In the genomic region with DNA sequence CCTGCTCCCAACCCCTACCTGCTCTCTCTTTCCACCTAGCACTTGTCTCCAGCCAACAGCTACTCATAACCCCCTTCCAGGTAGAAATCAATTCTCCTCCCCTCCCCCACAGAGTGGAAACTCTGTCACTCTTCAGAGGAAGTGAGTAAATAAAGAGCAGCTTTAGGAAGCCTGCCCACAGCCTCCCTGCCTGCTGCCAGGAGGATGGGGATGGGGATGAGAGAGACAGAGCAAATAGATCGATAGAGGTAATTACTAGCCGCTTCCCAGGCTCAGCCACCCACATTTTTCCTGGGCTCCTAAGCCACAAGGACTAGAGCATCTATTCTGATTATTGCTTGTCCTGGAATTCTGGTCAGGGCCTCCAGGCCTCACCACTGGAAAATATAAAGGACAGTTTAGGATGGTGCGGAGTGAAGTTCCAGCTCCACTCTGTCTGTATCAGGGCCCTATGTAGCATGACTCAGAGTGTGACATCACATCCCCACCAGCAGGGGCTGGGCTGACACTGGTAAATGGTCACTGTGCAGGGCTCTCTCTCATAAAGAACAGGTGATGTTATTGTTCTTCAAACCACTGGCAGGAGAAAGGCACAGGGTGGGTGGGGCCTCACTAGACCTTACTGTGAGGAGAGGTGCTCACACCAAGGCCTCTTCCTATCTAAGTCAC, we compare ENCODE assay signal across 11 mouse cellular contexts.
DNase-seq lines count a peak whose midpoint lies in the region; ATAC-seq lines count a peak whose summit lies in the region.
"Had no signal": no experiment of that assay in that cellular context is flagged by ENCODE, and none has a peak within 500 bp of the region (broad histone marks: within the 10 kb centered on the region; RNA-seq: fewer than 3 reads in every experiment).

No protein-coding gene starts in this region.

- peaks cover 4% of the 10 kb centered on the region; the same call in 1 of the 2 replicates for H3K4me1 ChIP-seq in liver, embryonic 12.5 days
- H3K4me1 ChIP-seq in midbrain, embryonic 15.5 days: peaks cover 6% of the 10 kb centered on the region; the same call in 1 of the 2 replicates
- no peaks in the 10 kb centered on the region for H3K4me1 ChIP-seq in forebrain, embryonic 14.5 days (ENCODE audit: control insufficient read depth, insufficient read depth, low read length)

- 57% methylated on average over 3 of the region's 3 CpGs for WGBS in liver, embryonic 12.5 days (ENCODE audit: insufficient replicate concordance)
- WGBS in midbrain, embryonic 15.5 days: 80% methylated on average over 3 of the region's 3 CpGs
- 87% methylated on average over 3 of the region's 3 CpGs for WGBS in forebrain, embryonic 14.5 days

- H3K27ac ChIP-seq in liver, embryonic 12.5 days: no peak overlapping the region
- no peak overlapping the region for H3K27ac ChIP-seq in midbrain, embryonic 15.5 days
- H3K27ac ChIP-seq in forebrain, embryonic 14.5 days (ENCODE audit: low read depth, low read length): no peak overlapping the region
- H3K27ac ChIP-seq: embryonic facial prominence, embryonic 15.5 days had no signal

- peak; percentile 58 for ATAC-seq in liver, embryonic 12.5 days
- peak; percentile 25; the same call in 1 of the 2 replicates for ATAC-seq in midbrain, embryonic 15.5 days (replicated peaks)
- no peak for ATAC-seq in forebrain, embryonic 14.5 days
- ATAC-seq: Patski had no signal

- no peak overlapping the region for H3K4me2 ChIP-seq in liver, embryonic 12.5 days
- no peak overlapping the region for H3K4me2 ChIP-seq in midbrain, embryonic 15.5 days
- H3K4me2 ChIP-seq in forebrain, embryonic 14.5 days (ENCODE audit: low read length): no peak overlapping the region
- H3K4me2 ChIP-seq: embryonic facial prominence, embryonic 15.5 days had no signal

- no peak overlapping the region for H3K4me3 ChIP-seq in liver, embryonic 12.5 days
- H3K4me3 ChIP-seq in midbrain, embryonic 15.5 days: no peak overlapping the region
- H3K4me3 ChIP-seq in forebrain, embryonic 14.5 days (ENCODE audit: low read depth, low read length): no peak overlapping the region
- H3K4me3 ChIP-seq: embryonic facial prominence, embryonic 15.5 days had no signal

- H3K9ac ChIP-seq in liver, embryonic 12.5 days: no peak overlapping the region
- no peak overlapping the region for H3K9ac ChIP-seq in midbrain, embryonic 15.5 days
- H3K9ac ChIP-seq in forebrain, embryonic 14.5 days (ENCODE audit: low read length): no peak overlapping the region
- H3K9ac ChIP-seq: embryonic facial prominence, embryonic 15.5 days had no signal

- DNase-seq in liver: no peak
- peak; percentile 9 for DNase-seq in A20 (ENCODE audit: low read depth, low spot score)
- peak; percentile 9 for DNase-seq in NIH3T3 (ENCODE audit: low read depth)
- DNase-seq in forebrain, embryonic 14.5 days (ENCODE audit: low spot score): no peak
- no peak for DNase-seq in Muller cell, postnatal 12 days (ENCODE audit: inconsistent ontology term)
- DNase-seq: cerebellum, adult 8-10 months; kidney, adult 8-10 months had no signal

- H3K36me3 ChIP-seq in liver, embryonic 12.5 days: no peaks in the 10 kb centered on the region
- H3K36me3 ChIP-seq in midbrain, embryonic 15.5 days (replicated peaks): no peaks in the 10 kb centered on the region
- H3K36me3 ChIP-seq in forebrain, embryonic 14.5 days (ENCODE audit: control insufficient read depth, insufficient read depth, low read length): no peaks in the 10 kb centered on the region
- H3K36me3 ChIP-seq: embryonic facial prominence, embryonic 15.5 days had no signal

- no peaks in the 10 kb centered on the region; the same call in 1 of the 2 replicates for H3K27me3 ChIP-seq in liver, embryonic 12.5 days (replicated peaks)
- H3K27me3 ChIP-seq in midbrain, embryonic 15.5 days (replicated peaks): no peaks in the 10 kb centered on the region
- H3K27me3 ChIP-seq in forebrain, embryonic 14.5 days (replicated peaks; ENCODE audit: control insufficient read depth, insufficient read depth, low read length): no peaks in the 10 kb centered on the region
- H3K27me3 ChIP-seq: embryonic facial prominence, embryonic 15.5 days had no signal

- no peaks in the 10 kb centered on the region for H3K9me3 ChIP-seq in liver, embryonic 12.5 days (replicated peaks)
- H3K9me3 ChIP-seq in midbrain, embryonic 15.5 days: no peaks in the 10 kb centered on the region
- no peaks in the 10 kb centered on the region for H3K9me3 ChIP-seq in forebrain, embryonic 14.5 days (replicated peaks; ENCODE audit: control insufficient read depth, low read length)
- H3K9me3 ChIP-seq: embryonic facial prominence, embryonic 15.5 days had no signal

Comparison
In these comparisons a context has a peak if more than half of its experiments do, and no peak if none do; other contexts are left out.
1. DNase-seq: peak in A20 (single experiment) and NIH3T3 (single experiment); none in liver (single experiment), forebrain, embryonic 14.5 days (single experiment) and Muller cell, postnatal 12 days (single experiment).